Mouse (Mus musculus) ES-Bruce4 (cell line): ENCODE measurements around the gene Samd4b.

Source experiments
- CTCF ChIP-seq: IDR thresholded peaks from one replicate; pipeline ENCODE4 v1.8.1; 2011; ENCODE audit warnings: low read depth, low read length
- POLR2A ChIP-seq: IDR thresholded peaks from one replicate; pipeline ENCODE4 v1.8.1; 2011; ENCODE audit warnings: low read length; ENCODE audit not compliant: insufficient read depth

DNA sequence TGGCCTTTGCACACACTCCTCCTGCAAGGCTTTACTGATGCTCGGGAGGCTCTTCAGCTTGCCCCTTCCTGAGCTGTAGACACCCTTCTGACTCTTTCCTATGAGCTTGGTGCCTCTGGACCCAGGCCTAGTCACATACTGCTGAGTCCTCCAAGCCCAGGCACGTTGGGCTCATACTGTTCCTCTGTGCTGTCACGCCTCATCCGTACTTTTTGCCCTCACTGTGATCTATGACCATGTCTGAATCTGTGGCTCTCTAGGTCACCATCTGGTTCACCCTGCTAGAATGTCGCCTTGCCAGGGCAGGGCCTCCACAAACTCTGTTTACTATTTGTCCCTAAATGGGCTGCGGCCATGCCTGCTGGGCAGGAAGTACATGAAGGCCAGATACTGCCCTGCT is 44.9 kb downstream of the Samd4b start:
- TF ChIP-seq CTCF (no peak), POLR2A (no peak)
